Mouse (Mus musculus) erythroblast, embryonic 14.5 days (primary cell): ENCODE measurements around the gene Ranbp3l. TPM values are rescaled to one million over a fixed set of nuclear protein-coding genes. Genes with fewer than 3 reads are reported as not detected.

ENCODE experiments used
- H3K27me3 ChIP-seq: 2 replicates; pipeline ENCODE4 v1.6.1; 2012; ENCODE audit warnings: inconsistent platforms; ENCODE audit not compliant: control insufficient read depth
- H3K36me3 ChIP-seq: 2 replicates; pipeline ENCODE4 v1.6.1; 2012; ENCODE audit warnings: mild to moderate bottlenecking, inconsistent platforms; ENCODE audit not compliant: control insufficient read depth
- H3K4me1 ChIP-seq: 2 replicates; pipeline ENCODE4 v1.6.1; 2012; ENCODE audit warnings: inconsistent platforms; ENCODE audit not compliant: control insufficient read depth
- H3K4me3 ChIP-seq: replicated peaks from 2 replicates; pipeline ENCODE3; 2012; ENCODE audit warnings: moderate library complexity, mild to moderate bottlenecking, inconsistent platforms
- H3K9me3 ChIP-seq: 2 replicates; pipeline ENCODE4 v1.6.1; 2012; ENCODE audit warnings: low read length, inconsistent platforms, mixed read lengths; ENCODE audit not compliant: control insufficient read depth
- GATA1 ChIP-seq: IDR thresholded peaks from 2 replicates; pipeline ENCODE4 v1.6.1; 2012; ENCODE audit warnings: low read length, inconsistent platforms, mixed read lengths
- TAL1 ChIP-seq: IDR thresholded peaks from 3 replicates; pipeline ENCODE4 v1.6.1; 2012; ENCODE audit warnings: low read length, inconsistent platforms, mixed read lengths
- polyA plus RNA-seq: library from polyadenylated mRNA; stranded (reverse); fragments of >175 nt; gene quantifications from 2 replicates; pipeline ENCODE4 v1.2.3, GENCODE M21; 2012

Ranbp3l gene
- polyA plus RNA-seq, 1 experiment, result not detected

GRCm38 (mm10) chr15:9074139-9074538 lies 106.4 kb downstream of the Ranbp3l start:
- TF ChIP-seq TAL1, result no peak
- TF ChIP-seq GATA1, result peak; percentile 32
- H3K36me3 ChIP-seq, result peaks cover 74% of the 10 kb centered on the region
- no peaks in the 10 kb centered on the region for H3K27me3 ChIP-seq
- H3K4me1 ChIP-seq, result peaks cover 72% of the 10 kb centered on the region
- no peaks in the 10 kb centered on the region for H3K9me3 ChIP-seq
- H3K4me3 ChIP-seq, result peak overlapping the region; percentile 89

GRCm38 (mm10) chr15:9074671-9075070 lies 106.9 kb downstream of the Ranbp3l start:
- no peaks in the 10 kb centered on the region for H3K27me3 ChIP-seq
- H3K36me3 ChIP-seq, result peaks cover 78% of the 10 kb centered on the region
- no peaks in the 10 kb centered on the region for H3K9me3 ChIP-seq
- H3K4me3 ChIP-seq, result peak overlapping the region; percentile 89
- H3K4me1 ChIP-seq, result peaks cover 74% of the 10 kb centered on the region
- TF ChIP-seq GATA1 (peak; percentile 98), TAL1 (peak; percentile 99)

- TF ChIP-seq GATA1 (no peak), TAL1 (no peak)
- Histone ChIP-seq H3K4me3 (peak overlapping the region; percentile 89), H3K9me3 (no peaks in the 10 kb centered on the region), H3K36me3 (peaks cover 86% of the 10 kb centered on the region), H3K27me3 (no peaks in the 10 kb centered on the region), H3K4me1 (peaks cover 75% of the 10 kb centered on the region)
These were observed 108.0 kb downstream of the Ranbp3l start for GRCm38 (mm10) chr15:9075608-9076200.

- H3K4me3 ChIP-seq, result peak overlapping the region; percentile 89
- no peak for TF ChIP-seq TAL1
- no peak for TF ChIP-seq GATA1
- peaks cover 96% of the 10 kb centered on the region for H3K36me3 ChIP-seq
- no peaks in the 10 kb centered on the region for H3K27me3 ChIP-seq
- H3K4me1 ChIP-seq, result peaks cover 95% of the 10 kb centered on the region
- H3K9me3 ChIP-seq, result no peaks in the 10 kb centered on the region
These were observed 110.9 kb downstream of the Ranbp3l start for GRCm38 (mm10) chr15:9078481-9079300.

GRCm38 (mm10) chr15:9079626-9080025 lies 111.9 kb downstream of the Ranbp3l start:
- Histone ChIP-seq H3K4me3 (peak overlapping the region; percentile 89), H3K9me3 (no peaks in the 10 kb centered on the region), H3K36me3 (peaks cover 96% of the 10 kb centered on the region), H3K4me1 (peaks cover 90% of the 10 kb centered on the region), H3K27me3 (no peaks in the 10 kb centered on the region)
- TF ChIP-seq GATA1 (no peak), TAL1 (no peak)

GRCm38 (mm10) chr15:9080206-9080605 lies 112.5 kb downstream of the Ranbp3l start:
- TF ChIP-seq TAL1 (no peak), GATA1 (peak; percentile 45)
- H3K27me3 ChIP-seq, result no peaks in the 10 kb centered on the region
- peaks cover 90% of the 10 kb centered on the region for H3K4me1 ChIP-seq
- H3K9me3 ChIP-seq, result no peaks in the 10 kb centered on the region
- H3K36me3 ChIP-seq, result peaks cover 96% of the 10 kb centered on the region
- H3K4me3 ChIP-seq, result peak overlapping the region; percentile 89

- H3K4me3 ChIP-seq, result peak overlapping the region; percentile 37
- H3K27me3 ChIP-seq, result no peaks in the 10 kb centered on the region
- H3K9me3 ChIP-seq, result no peaks in the 10 kb centered on the region
- H3K36me3 ChIP-seq, result peaks cover 96% of the 10 kb centered on the region
- peaks cover 90% of the 10 kb centered on the region for H3K4me1 ChIP-seq
- TF ChIP-seq GATA1 (no peak), TAL1 (no peak)
These were observed 113.5 kb downstream of the Ranbp3l start for GRCm38 (mm10) chr15:9081294-9081693.

- Histone ChIP-seq H3K27me3 (no peaks in the 10 kb centered on the region), H3K4me1 (peaks cover 90% of the 10 kb centered on the region), H3K4me3 (no peak overlapping the region), H3K9me3 (no peaks in the 10 kb centered on the region), H3K36me3 (peaks cover 96% of the 10 kb centered on the region)
- no peak for TF ChIP-seq GATA1
- TF ChIP-seq TAL1, result no peak
These were observed 115.0 kb downstream of the Ranbp3l start for GRCm38 (mm10) chr15:9082753-9083152.

GRCm38 (mm10) chr15:9086813-9087212 lies 119.1 kb downstream of the Ranbp3l start:
- peaks cover 82% of the 10 kb centered on the region for H3K4me1 ChIP-seq
- H3K27me3 ChIP-seq, result no peaks in the 10 kb centered on the region
- H3K36me3 ChIP-seq, result peaks cover 100% of the 10 kb centered on the region
- H3K4me3 ChIP-seq, result peak overlapping the region; percentile 30
- H3K9me3 ChIP-seq, result no peaks in the 10 kb centered on the region
- TF ChIP-seq GATA1, result no peak
- no peak for TF ChIP-seq TAL1
